Mouse (Mus musculus) ES-Bruce4 (cell line): Measurements from ENCODE around the gene Etv6. TPM values are rescaled to one million over a fixed set of nuclear protein-coding genes. Genes with fewer than 3 reads are reported as not detected.

ENCODE experiments used
- H3K27ac ChIP-seq: 2 replicates; pipeline ENCODE4 v1.5.1; 2012; ENCODE audit warnings: low read length, inconsistent platforms; ENCODE audit not compliant: insufficient read depth
- H3K27me3 ChIP-seq: 2 replicates; pipeline ENCODE4 v1.6.1; 2012; ENCODE audit warnings: mild to moderate bottlenecking, low read length, inconsistent platforms; ENCODE audit not compliant: control insufficient read depth, poor library complexity, insufficient read depth, severe bottlenecking
- H3K36me3 ChIP-seq: 2 replicates; pipeline ENCODE4 v1.6.1; 2012; ENCODE audit warnings: inconsistent platforms, mild to moderate bottlenecking, low read length, moderate library complexity; ENCODE audit not compliant: control insufficient read depth, poor library complexity, insufficient read depth, severe bottlenecking
- H3K4me1 ChIP-seq: one replicate; pipeline ENCODE4 v1.8.1; 2011; ENCODE audit warnings: low read length; ENCODE audit not compliant: control insufficient read depth, insufficient read depth
- H3K4me3 ChIP-seq: 2 replicates; pipeline ENCODE4 v1.5.1; 2011; ENCODE audit warnings: low read depth, mild to moderate bottlenecking, low read length
- H3K9ac ChIP-seq: 2 replicates; pipeline ENCODE4 v1.6.1; 2012; ENCODE audit warnings: low read depth, mild to moderate bottlenecking, inconsistent platforms; ENCODE audit not compliant: poor library complexity, severe bottlenecking
- H3K9me3 ChIP-seq: replicated peaks from 2 replicates; pipeline ENCODE4 v1.6.1; 2012; ENCODE audit warnings: mild to moderate bottlenecking, low read length, inconsistent platforms; ENCODE audit not compliant: control insufficient read depth, poor library complexity, insufficient read depth, severe bottlenecking
- CTCF ChIP-seq: IDR thresholded peaks from one replicate; pipeline ENCODE4 v1.8.1; 2011; ENCODE audit warnings: low read depth, low read length
- EP300 ChIP-seq: IDR thresholded peaks from 2 replicates; pipeline ENCODE4 v1.6.1; 2011; ENCODE audit warnings: low read depth, low read length; ENCODE audit not compliant: insufficient read depth
- POLR2A ChIP-seq: IDR thresholded peaks from one replicate; pipeline ENCODE4 v1.8.1; 2011; ENCODE audit warnings: low read length; ENCODE audit not compliant: insufficient read depth
- polyA plus RNA-seq: library from polyadenylated mRNA; stranded (reverse); fragments of >200 nt; gene quantifications from 2 replicates; pipeline ENCODE4 v1.2.4, GENCODE M21; 2011; ENCODE audit warnings: low read depth; ENCODE audit not compliant: missing spikeins, insufficient read depth, insufficient read length

Etv6 gene
- polyA plus RNA-seq, 1 experiment, result 19.9 TPM

GRCm38 (mm10) chr6:134175059-134175458 is 139.6 kb downstream of the Etv6 start:
- no peaks in the 10 kb centered on the region for H3K27me3 ChIP-seq
- H3K9me3 ChIP-seq, result no peaks in the 10 kb centered on the region
- TF ChIP-seq EP300 (no peak), CTCF (no peak), POLR2A (no peak)

DNA sequence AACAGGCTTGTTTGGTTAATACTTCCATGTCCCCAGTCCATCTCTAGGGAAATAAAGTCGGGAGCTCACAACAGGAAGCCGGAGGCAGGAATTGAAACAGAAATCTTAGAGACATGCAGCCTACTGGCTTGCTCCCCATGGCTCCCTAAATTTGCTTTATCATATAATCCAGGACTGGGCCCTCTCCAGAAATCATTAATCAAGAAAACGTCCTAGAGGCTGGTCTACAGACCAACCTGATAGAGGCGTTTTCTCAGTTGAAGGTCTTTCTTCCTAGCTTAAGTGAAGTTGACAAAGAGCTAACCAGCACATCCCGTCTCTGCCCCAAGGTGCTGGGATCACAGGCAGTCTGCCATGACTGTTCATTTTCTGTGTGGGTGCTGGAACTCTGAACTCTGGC is 141.7 kb downstream of the Etv6 start:
- H3K9ac ChIP-seq, result no peak overlapping the region
- TF ChIP-seq POLR2A, result no peak
- TF ChIP-seq EP300, result no peak
- TF ChIP-seq CTCF, result no peak
- H3K36me3 ChIP-seq, result no peaks in the 10 kb centered on the region
- no peak overlapping the region for H3K27ac ChIP-seq
- no peaks in the 10 kb centered on the region for H3K9me3 ChIP-seq
- H3K27me3 ChIP-seq, result no peaks in the 10 kb centered on the region
- no peaks in the 10 kb centered on the region for H3K4me1 ChIP-seq
- no peak overlapping the region for H3K4me3 ChIP-seq

More at GRCm38 (mm10) chr6:134175059-134175458, 139.6 kb downstream of the Etv6 start:
- Histone ChIP-seq H3K36me3 (no peaks in the 10 kb centered on the region), H3K27ac (no peak overlapping the region), H3K4me3 (no peak overlapping the region), H3K9ac (no peak overlapping the region), H3K4me1 (no peaks in the 10 kb centered on the region)

DNA sequence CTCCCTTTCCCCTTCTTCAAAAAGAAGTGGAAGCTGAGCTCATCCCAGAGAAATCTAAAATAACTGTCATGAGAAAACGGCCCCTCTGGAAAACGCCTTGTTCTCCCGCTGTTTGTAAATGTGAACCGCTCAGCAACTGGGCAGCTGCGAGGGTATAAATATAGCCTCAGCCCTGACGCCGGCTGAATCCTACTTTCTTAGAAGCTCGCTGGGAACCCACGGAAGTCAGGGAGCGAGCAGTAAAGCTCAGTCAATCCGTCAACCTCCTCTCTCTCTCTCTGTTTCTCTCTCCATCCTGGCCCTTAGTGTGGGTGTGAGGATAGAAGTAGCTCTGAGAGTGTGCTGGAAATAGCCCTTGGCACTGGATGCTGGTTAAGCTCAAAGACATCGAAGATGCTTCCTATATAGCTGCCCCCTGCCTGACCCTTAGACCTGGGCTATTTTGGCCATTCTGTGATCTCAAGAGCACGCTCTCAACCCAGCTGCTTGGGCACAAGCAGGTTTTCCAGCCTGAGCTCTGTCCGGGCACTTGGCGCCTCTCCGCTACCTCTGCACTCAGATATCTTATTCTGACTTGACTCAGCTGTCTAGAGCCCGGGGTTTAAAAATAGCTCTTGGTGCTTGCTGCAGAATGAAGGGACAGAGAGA is 146.9 kb downstream of the Etv6 start:
- no peaks in the 10 kb centered on the region for H3K4me1 ChIP-seq
- H3K27me3 ChIP-seq, result no peaks in the 10 kb centered on the region
- no peak overlapping the region for H3K27ac ChIP-seq
- no peak overlapping the region for H3K9ac ChIP-seq
- H3K36me3 ChIP-seq, result no peaks in the 10 kb centered on the region
- no peaks in the 10 kb centered on the region for H3K9me3 ChIP-seq
- H3K4me3 ChIP-seq, result no peak overlapping the region
- no peak for TF ChIP-seq POLR2A
- TF ChIP-seq CTCF, result no peak
- no peak for TF ChIP-seq EP300

GRCm38 (mm10) chr6:134183592-134184342 is 148.3 kb downstream of the Etv6 start:
- H3K9ac ChIP-seq, result no peak overlapping the region
- TF ChIP-seq CTCF, result no peak
- no peak for TF ChIP-seq POLR2A
- no peak for TF ChIP-seq EP300
- H3K27ac ChIP-seq, result no peak overlapping the region
- no peaks in the 10 kb centered on the region for H3K9me3 ChIP-seq
- H3K27me3 ChIP-seq, result no peaks in the 10 kb centered on the region
- no peaks in the 10 kb centered on the region for H3K36me3 ChIP-seq
- H3K4me3 ChIP-seq, result no peak overlapping the region
- H3K4me1 ChIP-seq, result peaks cover 1% of the 10 kb centered on the region

DNA sequence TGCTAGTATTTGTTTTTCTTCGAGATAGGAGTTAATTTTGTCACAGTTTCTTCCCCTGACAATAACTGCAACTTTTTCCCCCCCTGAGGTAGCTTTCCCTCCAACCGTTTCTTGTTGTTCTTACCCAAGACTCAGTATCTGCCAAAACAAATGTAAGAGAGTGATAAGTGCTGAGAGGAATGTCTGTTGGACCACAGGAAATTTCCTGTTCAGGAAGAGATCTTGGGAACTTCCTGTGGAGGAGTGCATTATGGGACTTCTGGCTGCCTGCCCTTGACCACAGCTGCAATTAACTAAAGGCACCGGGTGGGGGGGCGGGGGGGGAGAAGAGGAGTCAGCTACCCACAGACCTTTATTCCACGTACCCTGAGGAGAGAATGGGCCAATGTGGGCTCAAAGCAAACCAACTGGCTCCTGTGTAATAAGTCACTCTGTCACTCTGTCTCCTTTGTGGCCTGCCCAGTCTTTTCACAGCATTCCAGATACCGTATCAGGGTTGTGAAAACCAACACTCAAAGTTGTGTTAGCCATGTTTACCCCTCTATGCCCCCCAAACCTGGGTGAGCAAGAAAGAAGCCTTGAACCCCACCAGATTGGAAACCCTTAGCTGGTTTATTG is 150.9 kb downstream of the Etv6 start:
- Histone ChIP-seq H3K4me3 (no peak overlapping the region), H3K27ac (no peak overlapping the region), H3K4me1 (peaks cover 1% of the 10 kb centered on the region), H3K9ac (no peak overlapping the region), H3K9me3 (no peaks in the 10 kb centered on the region), H3K36me3 (no peaks in the 10 kb centered on the region), H3K27me3 (no peaks in the 10 kb centered on the region)
- no peak for TF ChIP-seq EP300
- no peak for TF ChIP-seq CTCF
- no peak for TF ChIP-seq POLR2A

GRCm38 (mm10) chr6:134188719-134189118 is 153.2 kb downstream of the Etv6 start:
- Histone ChIP-seq H3K4me3 (no peak overlapping the region), H3K27me3 (no peaks in the 10 kb centered on the region), H3K36me3 (no peaks in the 10 kb centered on the region), H3K27ac (no peak overlapping the region), H3K9me3 (no peaks in the 10 kb centered on the region), H3K9ac (no peak overlapping the region), H3K4me1 (peaks cover 1% of the 10 kb centered on the region)
- TF ChIP-seq POLR2A (no peak), EP300 (no peak), CTCF (no peak)
